ENCODE assay signal across 8 mouse cellular contexts in genomic region chr8:94601607-94602385, GRCm38 (mm10). TPM values are rescaled to one million over a fixed set of nuclear protein-coding genes. Genes with fewer than 3 reads are reported as not detected.
DNase-seq lines count a peak whose midpoint lies in the region; ATAC-seq and TF ChIP-seq lines count a peak whose summit lies in the region.

TSS of gene Rspry1 (plus strand) at chr8:94601937.
TSS of gene Fam192a (minus strand) at chr8:94601997.

- H3K4me1 ChIP-seq in ES-E14 (ENCODE audit: control insufficient read depth in 2 of 2, insufficient read depth in 2 of 2, low read length in 2 of 2, poor library complexity in 1 of 2) = peaks cover 0 to 2% of the 10 kb centered on the region in 2 experiments; a peak in 1 of 4 replicates
- H3K4me1 ChIP-seq in forebrain, embryonic 15.5 days = peaks cover 41% of the 10 kb centered on the region
- peaks cover 3% of the 10 kb centered on the region; the same call in 1 of the 2 replicates for H3K4me1 ChIP-seq in lung, adult 2 months (ENCODE audit: control insufficient read depth, insufficient read depth, low read length)

- peak within 1 kb of the TSS; percentile 99 for H3K4me2 ChIP-seq in forebrain, embryonic 15.5 days (replicated peaks)

- intact Hi-C loops in heart, postnatal 25 days (cut with DNase I) = loop anchor here (5.0 kb wide), 2 partner anchors 56 to 211 kb away; partner anchors contain the start of gene Ccl17

- in situ Hi-C loops in ES-E14 (cut with MboI; ENCODE audit: low sequenced_read_pairs in 2 of 2, unreplicated experiment in 2 of 2) = no loop called here

- H3K27ac ChIP-seq in ES-E14 (ENCODE audit: insufficient read depth, low read depth, low read length, poor library complexity, severe bottlenecking) = peak within 1 kb of the TSS; percentile 60
- H3K27ac ChIP-seq in forebrain, embryonic 15.5 days (replicated peaks) = peak within 1 kb of the TSS; percentile 89

- no peaks in the 10 kb centered on the region for H3K9me3 ChIP-seq in ES-E14 (ENCODE audit: control insufficient read depth, insufficient read depth, low read depth, low read length)
- no peaks in the 10 kb centered on the region for H3K9me3 ChIP-seq in forebrain, embryonic 15.5 days

- peak; percentile 99 for DNase-seq in ES-E14 (ENCODE audit: low read depth, low spot score)
- DNase-seq in cerebellum, adult 11-12 months = peak; percentile 100
- DNase-seq in heart, postnatal 25 days (ENCODE audit: low spot score) = peak; percentile 100
- DNase-seq in layer of hippocampus, adult 18-20 months (ENCODE audit: low spot score in 2 of 2) = peak; percentile 100
- peak; percentile 98 for DNase-seq in lung, adult 2 months
- DNase-seq in thymus, adult 18-20 months = peak; percentile 100

- H3K4me3 ChIP-seq in ES-E14 (ENCODE audit: insufficient read depth in 1 of 2, low read depth in 1 of 2, low read length in 2 of 2, poor library complexity in 1 of 2, severe bottlenecking in 1 of 2) = peak within 1 kb of the TSS; percentile 82 to 83
- peak within 1 kb of the TSS; percentile 100 for H3K4me3 ChIP-seq in forebrain, embryonic 15.5 days
- H3K4me3 ChIP-seq in lung, adult 2 months (replicated peaks; ENCODE audit: extremely low read depth, low read depth, low read length) = peak within 1 kb of the TSS; percentile 99

- peak; percentile 100 for ATAC-seq in forebrain, embryonic 15.5 days (replicated peaks)
- ATAC-seq in neutrophil, adult 5-6 weeks (ENCODE audit: extremely low read depth, insufficient number of reproducible peaks, low FRiP score, poor library complexity, severe bottlenecking) = peak; percentile 97

- peak within 1 kb of the TSS; percentile 90 for H3K9ac ChIP-seq in ES-E14 (ENCODE audit: insufficient read depth, low read depth, low read length, poor library complexity, severe bottlenecking)
- H3K9ac ChIP-seq in forebrain, embryonic 15.5 days (replicated peaks) = peak within 1 kb of the TSS; percentile 99

- WGBS in forebrain, embryonic 15.5 days = 0% methylated on average over 55 of the region's 55 CpGs
- WGBS in lung, adult 2 months = under 1% methylated on average over 55 of the region's 55 CpGs

- no peaks in the 10 kb centered on the region for H3K27me3 ChIP-seq in forebrain, embryonic 15.5 days

- no peak for TF ChIP-seq CTCF in lung, adult 2 months (IDR thresholded peaks at IDR 0.05; ENCODE audit: insufficient read depth, low read length)

- TF ChIP-seq POLR2A in lung, adult 2 months (IDR thresholded peaks at IDR 0.05; ENCODE audit: borderline replicate concordance, extremely low read depth, low read depth, low read length) = peak; percentile 88

- no peaks in the 10 kb centered on the region for H3K36me3 ChIP-seq in ES-E14 (ENCODE audit: control insufficient read depth, insufficient read depth, low read length, poor library complexity, severe bottlenecking)
- no peaks in the 10 kb centered on the region for H3K36me3 ChIP-seq in forebrain, embryonic 15.5 days

TF ChIP-seq in ES-E14, 5 proteins besides CTCF, POLR2A, EP300 and RAD21:
- TF ChIP-seq CHD2 (IDR thresholded peaks at IDR 0.05; ENCODE audit: low read depth, low read length) = no peak
- TF ChIP-seq ZNF384 (IDR thresholded peaks at IDR 0.05; ENCODE audit: low read depth, low read length) = no peak
- TF ChIP-seq MAFK (IDR thresholded peaks at IDR 0.05; ENCODE audit: insufficient read depth, low read depth, low read length) = no peak
- TF ChIP-seq HCFC1 (IDR thresholded peaks at IDR 0.05; ENCODE audit: borderline replicate concordance, insufficient read depth, low read length) = no peak
- TF ChIP-seq ZC3H11A (IDR thresholded peaks at IDR 0.05; ENCODE audit: borderline replicate concordance, low read depth, low read length) = no peak

RNA-seq across cellular contexts. Expression of gene Rspry1, which starts in this region (rescaled TPM):
- 19.5 and 22.4 TPM in 2 replicates for total RNA-seq in ES-E14 (2012; rRNA removed)
- 50.1 and 52.0 TPM in 2 replicates for polyA plus RNA-seq in forebrain, embryonic 15.5 days (2015; fragmentation: Nextera tagmentation; extraction: Ambion mirVana)
- total RNA-seq in heart, postnatal 25 days (2021) = 10 to 100 TPM; 11.2 to 12.4 TPM
- 10 to 100 TPM; 25.1 to 26.4 TPM for total RNA-seq in layer of hippocampus, adult 18-20 months (2021)
- polyA plus RNA-seq in lung, adult 2 months (2012; rRNA removed) = 5.3 and 7.8 TPM in 2 replicates
- 38.4 and 44.0 TPM in 2 replicates for total RNA-seq in neutrophil, adult 5-6 weeks (2017)

RNA-seq across cellular contexts. Expression of gene Fam192a, which starts in this region (rescaled TPM):
- total RNA-seq in ES-E14 (2012; rRNA removed) = 26.9 and 35.9 TPM in 2 replicates
- polyA plus RNA-seq in forebrain, embryonic 15.5 days (2015; fragmentation: Nextera tagmentation; extraction: Ambion mirVana) = 97.5 and 103 TPM in 2 replicates
- 10 to 100 TPM; 18.4 to 20.5 TPM for total RNA-seq in heart, postnatal 25 days (2021)
- total RNA-seq in layer of hippocampus, adult 18-20 months (2021) = 10 to 100 TPM; 37.7 to 46.2 TPM
- polyA plus RNA-seq in lung, adult 2 months (2012; rRNA removed) = 13.6 and 17.1 TPM in 2 replicates
- total RNA-seq in neutrophil, adult 5-6 weeks (2017) = 87.2 and 119 TPM in 2 replicates

Comparison
In these comparisons a context has a peak if more than half of its experiments do, and no peak if none do; other contexts are left out.
1. Peak in every context shown above with its lines: DNase-seq, ATAC-seq, H3K4me3 ChIP-seq and H3K27ac ChIP-seq.